Mouse (Mus musculus): ENCODE data around the gene Aunip.

Gene Aunip

DNA sequence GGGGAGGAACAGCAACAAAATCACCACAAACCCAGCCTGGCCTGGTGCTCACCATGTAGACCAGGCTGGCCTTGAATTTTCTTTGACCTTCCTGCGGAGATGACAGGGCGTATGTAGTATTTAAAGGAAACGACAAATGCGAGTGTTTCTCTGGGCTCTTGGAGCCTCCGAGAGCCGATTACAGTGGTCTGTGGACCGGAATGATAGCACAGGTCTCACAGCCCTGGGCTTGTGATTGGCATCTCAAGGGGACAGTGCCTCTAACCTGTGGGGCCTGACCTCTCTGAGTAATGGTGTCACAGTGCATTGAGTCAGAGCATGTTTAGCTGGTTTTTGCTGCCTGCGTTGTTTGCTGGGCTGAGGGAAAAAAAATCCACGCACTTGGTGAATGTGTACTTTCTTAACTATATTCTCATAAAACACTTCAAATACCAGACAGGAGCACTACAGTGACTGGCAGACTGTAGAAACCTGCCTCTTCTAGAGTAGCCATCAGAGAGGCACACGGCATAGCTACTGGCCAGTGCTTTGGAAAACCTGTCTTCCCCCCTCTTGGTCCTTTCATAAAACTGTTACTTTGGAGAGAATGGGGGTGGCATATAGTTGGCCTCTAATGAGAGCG is 3.6 kb downstream of the Aunip start:
- no peak for DNase-seq (ENCODE audit: low read depth, low spot score)

DNA sequence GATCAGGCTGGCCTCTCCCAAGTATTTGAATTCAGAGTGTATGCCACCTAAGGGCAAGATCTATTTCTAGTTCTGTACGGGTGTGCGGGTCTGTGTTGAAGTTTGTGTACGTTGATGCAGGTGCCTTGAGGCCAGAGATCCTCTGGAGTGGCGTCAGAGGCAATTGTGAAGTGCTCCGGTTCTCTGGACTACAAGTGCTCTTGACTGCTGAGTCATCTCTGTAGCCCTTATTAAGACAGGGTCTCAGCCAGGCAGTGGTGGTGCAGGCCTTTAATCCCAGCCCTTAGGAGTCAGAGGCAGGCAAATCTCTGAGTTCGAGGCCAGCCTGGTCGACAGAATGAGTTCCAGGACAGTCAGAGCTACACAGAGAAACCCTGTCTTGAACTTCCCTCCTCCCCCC is 4.8 kb downstream of the Aunip start:
- no peak for DNase-seq (ENCODE audit: low read depth, low spot score)

DNA sequence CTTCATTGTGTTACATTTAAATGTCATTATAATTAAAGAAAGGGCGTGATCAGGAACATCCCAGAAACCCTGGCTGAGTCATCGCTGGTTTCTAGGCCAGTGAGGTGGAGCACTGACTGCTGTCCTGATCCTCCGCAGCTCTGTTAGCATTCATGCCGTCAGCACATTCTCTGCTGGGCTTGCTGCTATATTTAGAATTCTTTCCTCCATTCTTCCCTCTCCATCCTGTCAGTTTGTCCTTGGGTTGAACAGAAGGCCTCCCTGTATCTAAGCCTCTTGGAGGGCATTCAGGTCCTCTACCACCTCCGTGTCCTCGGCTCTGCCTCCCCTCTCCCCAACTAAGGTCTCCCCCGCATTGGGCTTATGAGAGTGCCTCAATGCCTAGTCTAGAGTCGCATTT is 6.2 kb downstream of the Aunip start:
- no peak for DNase-seq (ENCODE audit: low read depth, low spot score)

DNA sequence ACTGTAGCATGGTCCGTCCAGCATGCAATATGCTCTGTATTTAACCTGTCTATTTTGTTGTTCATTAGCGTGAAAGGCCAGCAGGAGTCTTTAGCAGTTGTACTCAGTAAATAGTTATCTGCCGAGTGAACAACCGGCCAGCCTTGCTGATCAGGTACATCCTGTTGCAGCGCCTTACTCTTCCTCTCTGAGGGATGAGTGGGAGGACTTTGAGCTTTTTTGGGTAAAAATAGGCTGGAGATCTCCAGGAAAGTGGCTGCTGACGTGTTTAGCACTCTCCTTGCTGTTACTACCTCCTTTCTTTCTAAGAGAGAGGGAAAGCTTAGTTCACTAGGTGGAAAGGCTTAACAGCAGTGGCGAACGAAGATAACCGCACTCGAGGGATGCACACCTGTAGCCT is 6.9 kb downstream of the Aunip start:
- no peak for DNase-seq (ENCODE audit: low read depth, low spot score)

DNA sequence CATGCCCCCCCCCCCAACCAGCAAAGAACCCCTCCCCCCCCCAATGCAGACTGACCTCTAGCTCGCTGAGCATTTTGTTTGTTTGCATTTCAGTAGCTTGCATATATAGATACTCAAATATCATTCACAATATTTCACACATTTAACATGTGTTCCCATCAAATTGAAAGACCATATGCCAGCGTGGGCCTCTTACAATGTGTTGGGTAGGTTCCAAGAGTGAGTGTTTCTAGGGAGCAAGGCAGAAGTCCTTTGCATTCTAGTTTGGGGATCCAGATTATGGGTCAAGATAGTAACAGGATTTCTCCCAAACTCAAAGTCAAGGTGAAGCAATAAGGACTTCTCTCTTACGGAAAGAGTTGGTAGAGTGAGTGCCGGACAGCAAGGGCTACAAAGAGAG is 7.7 kb downstream of the Aunip start:
- DNase-seq (ENCODE audit: low read depth, low spot score) = no peak

DNA sequence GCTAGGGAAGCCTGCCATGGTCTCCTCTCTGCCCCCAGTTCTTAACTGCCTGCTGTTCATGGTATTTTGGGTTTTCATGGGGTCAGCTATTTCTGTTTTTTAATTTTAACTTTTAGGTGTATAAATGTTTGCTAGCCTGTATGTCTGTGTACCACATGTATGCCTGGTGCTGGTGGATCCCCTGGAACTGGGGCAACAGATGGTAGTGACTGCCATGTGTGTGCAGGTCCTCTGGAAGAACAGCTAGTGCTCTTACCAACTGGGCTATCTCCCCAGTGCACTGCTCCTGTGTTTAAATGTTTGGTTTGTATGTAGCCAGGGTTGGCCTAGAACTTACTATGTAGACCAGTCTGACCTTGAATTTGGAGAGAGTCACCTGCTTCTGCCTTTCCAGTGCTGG is 8.5 kb downstream of the Aunip start:
- DNase-seq (ENCODE audit: low read depth, low spot score) = no peak

DNA sequence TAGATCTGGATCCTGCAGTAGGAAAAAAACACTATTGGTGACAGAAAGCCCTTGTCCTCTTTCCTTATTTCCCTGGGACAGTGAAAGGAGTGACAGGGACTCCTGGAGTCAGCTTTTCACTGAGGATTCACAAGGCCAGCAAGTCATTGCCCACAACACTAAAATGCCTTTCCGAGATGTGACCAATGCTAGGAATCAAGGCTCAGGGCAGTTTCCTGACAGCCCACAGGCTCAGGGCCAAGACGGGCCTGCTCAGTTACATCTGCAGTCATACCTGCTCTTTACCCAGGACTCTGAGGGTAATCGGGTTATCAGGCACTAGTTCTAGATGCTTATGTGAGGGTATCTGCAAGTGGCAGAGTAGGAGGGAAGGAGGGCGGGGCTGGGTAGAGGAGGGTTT is 12.6 kb downstream of the Aunip start:
- DNase-seq (ENCODE audit: low read depth, low spot score) = no peak

DNA sequence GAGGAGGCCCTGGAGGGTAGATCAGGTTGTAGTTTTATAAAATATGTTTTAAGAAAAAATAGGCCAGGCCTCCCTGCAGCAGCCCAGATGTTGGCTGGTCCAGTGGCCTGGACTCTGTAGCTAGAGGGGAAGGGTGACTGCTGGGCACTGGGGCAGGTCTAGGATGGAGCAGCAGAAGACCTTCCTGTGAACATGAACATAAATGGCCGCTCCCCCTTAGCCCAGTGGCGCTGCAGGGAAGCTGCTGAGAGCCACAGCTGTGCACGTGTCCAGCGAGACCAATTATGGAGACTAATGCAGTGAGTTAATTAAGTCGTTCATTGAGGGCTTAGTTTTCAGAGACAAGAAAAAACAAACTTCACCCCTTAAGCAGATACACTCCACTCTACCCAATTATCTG is 15.0 kb downstream of the Aunip start:
- no peak for DNase-seq (ENCODE audit: low read depth, low spot score)

DNA sequence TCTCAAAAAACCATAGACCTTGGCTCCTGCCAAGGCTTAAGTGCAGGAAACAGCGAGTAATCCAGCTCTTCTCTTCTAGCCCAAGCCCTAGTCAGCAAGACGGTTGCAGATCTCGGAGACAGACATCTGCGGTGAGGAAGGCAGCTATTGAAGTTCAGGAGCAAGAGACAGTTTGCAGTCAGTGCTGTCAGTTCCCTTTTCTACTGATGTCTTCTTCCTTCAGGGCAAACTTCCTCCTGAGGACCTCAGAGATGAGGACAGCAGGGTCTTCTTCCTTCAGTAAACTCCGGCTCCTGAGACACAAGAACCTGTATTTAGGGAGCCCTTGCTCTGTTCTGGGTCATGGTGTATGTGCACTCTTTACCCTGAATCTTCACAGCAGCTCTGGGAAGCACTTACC is 15.4 kb downstream of the Aunip start:
- no peak for DNase-seq (ENCODE audit: low read depth, low spot score)

DNA sequence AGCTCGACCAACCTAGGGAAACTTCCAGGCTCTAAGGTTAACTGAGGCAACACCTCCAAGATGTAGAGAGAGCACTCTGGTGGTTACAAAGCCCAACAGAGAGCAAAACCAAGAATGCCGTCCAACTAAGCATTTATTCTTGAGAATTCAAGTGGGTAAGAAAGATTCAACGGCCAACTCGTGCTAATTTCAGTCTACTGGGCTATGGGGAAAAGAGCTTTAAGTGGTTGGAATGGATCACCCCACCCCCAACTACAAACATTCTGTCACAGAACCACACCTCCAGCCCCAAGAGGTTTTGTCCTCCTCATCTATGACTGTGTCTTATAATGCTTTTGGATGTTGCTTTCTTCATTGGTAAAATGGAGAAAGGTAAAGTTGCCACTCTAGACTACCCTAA is 22.1 kb downstream of the Aunip start:
- DNase-seq (ENCODE audit: low read depth, low spot score) = no peak

DNA sequence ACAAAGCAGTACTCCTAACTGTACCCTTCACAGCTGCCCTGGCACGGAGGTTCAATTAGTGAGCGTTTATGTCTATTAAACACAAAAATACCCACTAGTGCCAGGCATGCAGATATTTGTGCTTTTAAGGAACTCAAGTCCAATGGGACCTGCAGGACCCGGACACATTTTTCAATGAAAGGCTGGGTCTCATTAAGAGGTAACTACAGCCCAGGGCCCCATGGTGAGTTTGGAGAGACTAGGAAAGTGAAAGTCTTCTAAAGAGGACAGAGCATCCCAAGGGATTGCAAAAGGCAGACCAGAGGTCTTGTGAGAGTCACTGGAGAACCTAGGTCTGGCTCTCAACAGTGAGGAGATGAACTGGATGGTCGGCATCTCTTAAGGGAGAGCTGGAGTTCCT is 22.6 kb downstream of the Aunip start:
- DNase-seq (ENCODE audit: low read depth, low spot score) = no peak

DNA sequence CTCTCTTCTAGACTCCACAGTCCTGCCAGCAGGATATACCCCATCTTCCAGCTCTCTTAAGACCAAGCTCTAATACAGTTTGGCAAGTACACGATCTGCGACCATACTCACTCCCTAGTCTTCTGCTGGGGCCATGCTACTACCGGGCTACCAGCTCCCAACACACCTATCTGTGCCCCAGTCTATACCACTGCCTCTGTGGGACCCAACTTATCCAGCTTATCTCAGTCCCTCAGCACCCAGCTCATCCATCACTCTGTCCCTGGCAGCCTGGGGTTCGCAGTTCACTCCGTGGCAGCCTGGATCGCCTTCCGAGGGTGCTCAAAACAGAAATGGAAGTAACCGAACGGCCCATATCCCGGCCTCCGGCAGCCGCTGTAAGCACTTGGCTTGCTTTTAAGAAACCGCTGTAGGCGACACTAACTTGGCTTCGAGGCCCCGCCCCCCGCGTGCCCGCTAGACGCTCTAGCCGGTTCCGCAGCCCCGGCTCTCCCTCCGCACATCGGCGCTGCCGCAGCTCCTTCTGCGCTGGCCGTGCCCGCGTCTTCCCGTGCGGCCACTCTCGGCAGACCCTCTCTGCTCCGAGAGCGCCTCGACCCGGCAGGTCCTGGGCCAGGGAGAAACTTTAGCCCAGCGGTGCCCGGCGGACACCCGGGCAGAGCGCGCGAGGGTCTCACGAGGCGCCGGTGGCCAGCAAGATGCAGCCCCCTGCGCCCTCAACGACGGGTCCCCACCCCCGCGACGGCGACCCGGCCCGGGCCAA is 23.5 kb downstream of the Aunip start:
- no peak for DNase-seq (ENCODE audit: low read depth, low spot score)

DNA sequence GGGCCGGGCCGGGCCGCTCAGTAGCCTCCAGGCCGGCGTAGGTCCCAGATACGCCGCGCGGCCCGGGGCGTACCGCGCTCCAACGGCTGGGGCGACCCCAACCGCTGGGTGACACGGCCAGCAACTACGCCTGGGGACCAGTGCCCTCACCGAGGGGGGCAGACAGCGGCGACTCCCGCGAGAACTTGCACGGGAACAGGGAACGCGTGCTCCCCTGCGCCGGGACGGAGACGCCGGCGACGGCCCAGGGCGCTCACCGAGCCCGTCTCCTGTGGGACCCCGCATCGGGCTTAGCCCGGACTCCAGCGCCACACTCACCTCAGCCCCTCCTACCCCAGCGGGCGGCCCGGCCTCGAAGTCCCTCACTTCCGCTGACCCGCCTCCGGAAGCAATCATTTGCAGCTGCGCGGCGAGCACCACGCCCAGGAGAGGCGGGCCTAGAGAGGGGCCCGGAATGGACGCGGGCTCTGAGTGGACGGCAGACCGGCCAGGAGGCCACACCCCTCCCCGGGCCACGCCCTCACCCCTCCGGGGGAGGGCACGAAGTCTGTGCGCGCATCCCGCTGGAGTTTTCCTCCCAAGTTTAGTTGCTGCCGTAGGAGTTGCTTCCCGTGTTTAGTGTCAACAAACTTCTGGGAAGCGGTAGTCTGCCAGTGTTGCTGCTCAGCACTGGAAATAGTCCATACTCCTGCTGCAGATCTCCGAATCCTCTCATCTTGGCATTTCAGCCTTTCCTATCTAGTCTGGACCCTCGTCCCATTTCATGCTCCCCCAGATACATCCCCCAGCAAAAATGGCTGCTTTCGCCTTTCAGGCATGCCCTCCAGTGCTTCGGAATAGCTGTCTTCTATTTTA is 24.4 kb downstream of the Aunip start, which contains the start of gene Mtfr1l:
TSS of gene Mtfr1l (minus strand) at position 456 of the 855 bp plus-strand sequence.
- DNase-seq (ENCODE audit: low read depth, low spot score) = peak; percentile 94

DNA sequence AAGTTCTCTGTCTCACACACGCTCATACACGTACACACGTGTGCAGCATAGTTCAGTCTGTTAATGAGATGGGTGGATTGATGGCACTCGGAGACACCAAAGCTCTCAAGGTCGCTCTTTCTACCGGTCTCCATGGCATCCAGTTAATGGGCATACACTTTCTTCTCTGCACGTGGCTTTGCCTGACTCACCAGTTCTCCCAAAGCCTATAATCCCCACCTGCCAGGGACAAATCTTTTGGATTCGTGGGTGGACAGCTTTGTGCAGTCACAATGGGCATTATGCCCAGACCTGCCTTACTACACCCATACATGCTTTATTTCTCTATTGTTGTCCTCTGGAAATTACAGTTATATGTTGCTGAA is 25.0 kb downstream of the Aunip start:
- DNase-seq (ENCODE audit: low read depth, low spot score) = no peak

DNA sequence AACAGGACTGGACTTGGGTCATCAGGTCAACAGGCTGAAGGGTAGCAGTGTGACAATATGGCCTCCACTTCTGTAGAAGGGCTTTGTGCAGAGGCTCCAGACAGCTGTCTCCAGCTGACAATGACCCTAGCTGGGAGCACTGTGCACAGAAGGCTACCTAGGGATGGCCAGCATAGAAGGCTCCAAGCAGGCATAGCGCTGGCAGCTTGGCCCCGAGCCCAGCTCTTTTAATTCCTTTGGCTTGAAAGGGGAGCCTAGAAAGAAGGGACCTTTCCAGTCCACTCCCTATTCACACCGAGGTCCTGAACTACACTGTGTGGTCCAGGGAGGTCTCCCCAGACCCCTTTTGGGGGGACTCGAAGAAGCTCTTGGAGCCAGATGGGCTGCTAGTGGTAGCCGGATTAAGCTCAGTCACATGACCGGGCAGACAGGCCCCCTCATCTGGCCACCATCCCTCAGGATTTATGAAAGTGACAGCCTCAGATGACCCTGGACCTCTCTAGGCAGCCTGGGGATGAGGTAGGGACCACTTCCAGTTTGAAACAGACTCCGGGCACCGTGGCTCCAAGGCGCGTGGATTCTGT is 28.3 kb downstream of the Aunip start:
- no peak for DNase-seq (ENCODE audit: low read depth, low spot score)

DNA sequence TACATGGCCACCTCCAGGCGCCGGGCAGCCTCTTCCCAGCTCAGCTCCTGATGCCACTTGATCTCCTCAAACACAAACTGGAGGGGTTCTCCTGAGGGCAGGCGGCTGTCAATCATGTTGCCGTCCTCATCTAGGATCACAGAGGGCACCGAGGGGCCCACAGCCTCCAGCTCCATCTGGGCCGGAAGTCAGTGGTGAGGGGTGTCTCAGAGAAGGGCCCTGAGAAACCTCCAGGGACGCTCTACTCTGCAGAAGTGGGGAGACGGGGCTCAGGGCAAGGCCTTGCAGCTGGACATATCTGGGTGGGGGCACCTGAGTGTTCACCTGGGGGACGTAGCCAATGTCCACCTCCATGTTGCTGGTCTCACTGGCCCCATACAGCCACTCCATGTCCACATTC is 31.9 kb downstream of the Aunip start:
- DNase-seq (ENCODE audit: low read depth, low spot score) = no peak

DNA sequence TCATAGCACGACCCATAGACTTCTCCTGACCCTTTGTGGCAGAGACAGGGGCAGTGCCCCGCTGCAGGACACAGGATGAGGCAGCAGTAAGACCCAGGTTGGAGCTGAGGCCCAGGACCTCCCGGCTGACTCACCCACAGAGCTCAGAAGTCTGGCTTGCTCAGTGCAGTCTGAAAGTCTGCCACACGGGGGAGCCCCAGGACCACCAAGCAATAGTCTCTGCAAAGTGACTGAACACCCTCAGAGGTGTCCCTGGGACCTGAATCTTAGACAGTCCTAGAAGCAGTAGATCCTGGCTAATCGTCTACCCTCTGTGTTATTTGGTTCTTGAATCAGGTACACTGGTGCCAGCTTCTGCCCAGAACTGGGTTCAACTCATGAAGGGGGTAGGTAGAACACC is 32.5 kb downstream of the Aunip start:
- DNase-seq (ENCODE audit: low read depth, low spot score) = peak; percentile 49

DNA sequence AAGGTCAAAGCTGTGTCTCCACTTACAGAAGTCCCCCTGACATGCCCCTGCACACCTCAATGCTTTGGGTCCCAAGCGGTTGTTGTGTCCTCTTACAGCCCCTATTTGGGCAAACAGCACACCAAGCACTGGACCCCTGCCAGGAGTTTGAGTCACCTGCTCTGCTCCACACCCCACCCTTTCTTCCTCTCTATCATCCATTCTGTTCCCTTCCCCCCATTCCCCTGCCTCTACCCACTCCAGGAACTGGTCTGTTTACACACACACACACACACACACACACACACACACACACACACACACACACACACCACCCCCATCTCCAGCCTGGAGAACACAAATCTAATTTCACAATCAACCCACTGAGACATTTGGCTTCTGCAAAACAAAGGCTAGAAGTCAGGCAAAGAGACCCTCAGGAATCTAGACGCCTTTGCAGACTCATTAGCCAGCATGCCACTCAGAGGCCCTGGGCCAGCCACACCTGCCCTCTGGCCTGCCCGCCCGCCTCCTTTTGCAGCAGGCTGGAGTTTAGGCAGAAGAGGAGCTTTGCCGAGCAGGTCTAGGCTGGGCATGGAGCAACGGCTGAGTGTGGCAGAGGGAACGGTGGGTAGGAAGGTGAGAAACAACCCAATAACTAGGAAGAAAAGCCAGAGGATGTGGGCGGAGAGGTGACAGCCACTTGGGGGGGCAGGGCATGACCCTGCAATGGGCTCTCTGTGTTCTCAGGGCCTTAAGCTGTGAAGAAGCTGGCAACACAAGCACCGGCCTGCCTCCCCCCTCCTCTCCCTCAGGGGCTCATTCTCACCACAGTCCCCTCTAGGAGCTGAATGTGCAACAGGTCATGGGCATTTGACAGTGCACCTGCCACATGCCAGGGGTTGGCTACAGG is 36.3 kb downstream of the Aunip start:
- DNase-seq (ENCODE audit: low read depth, low spot score) = no peak

DNA sequence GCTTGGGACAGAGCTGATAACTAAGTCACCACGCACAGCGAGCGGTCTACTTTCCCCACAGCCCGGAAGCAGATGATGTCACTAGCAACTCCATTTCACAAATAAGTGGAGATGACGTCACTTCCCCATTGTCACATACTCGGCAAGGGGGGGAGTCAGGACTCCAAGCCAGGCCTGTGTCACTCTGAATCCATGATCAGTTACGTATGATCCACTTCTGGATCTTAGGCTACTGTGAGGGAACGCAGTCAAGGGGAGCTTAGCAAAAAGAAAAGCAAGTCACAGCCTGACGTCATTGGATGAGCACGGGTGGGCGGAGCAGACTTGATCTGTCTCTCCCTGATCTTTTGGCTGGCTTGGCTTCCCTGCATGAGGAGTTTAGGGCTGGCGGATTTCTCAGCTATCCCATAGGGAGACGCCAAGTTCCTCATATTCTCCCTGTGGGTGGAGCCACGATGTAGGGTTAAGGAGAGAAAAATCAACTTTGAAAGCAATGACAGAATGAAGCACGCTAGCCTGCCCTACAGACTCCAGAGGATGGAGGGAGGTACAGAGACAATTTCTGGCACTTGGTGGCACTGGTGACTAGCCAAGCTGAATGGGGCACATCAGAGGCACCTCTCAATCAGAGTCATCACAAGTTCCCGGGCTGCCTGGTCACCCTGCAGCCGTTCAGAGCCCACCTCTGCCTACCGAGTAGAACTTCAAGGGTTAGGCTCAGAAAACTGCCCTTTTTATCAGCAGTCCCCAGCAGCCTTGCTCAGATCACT is 37.6 kb downstream of the Aunip start:
- no peak for DNase-seq (ENCODE audit: low read depth, low spot score)

DNA sequence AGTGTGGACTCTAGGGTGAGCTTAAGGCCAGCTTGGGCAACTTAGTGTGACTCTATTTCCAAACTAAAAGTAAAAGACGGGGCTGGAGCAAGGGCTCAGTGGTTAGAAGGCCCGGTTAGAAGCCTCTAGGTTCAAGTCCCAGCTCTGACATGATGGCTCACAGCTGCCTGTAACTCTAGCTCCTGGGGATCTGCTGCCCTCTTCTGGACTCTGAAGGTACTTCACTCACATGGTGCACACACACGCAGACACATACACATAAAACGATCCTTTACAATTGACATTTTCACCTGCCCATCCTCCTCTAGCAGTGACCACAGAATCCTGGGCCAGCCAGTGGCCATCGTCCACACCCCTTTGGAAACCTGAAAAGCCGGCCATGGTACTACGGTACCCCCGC is 39.1 kb downstream of the Aunip start:
- DNase-seq (ENCODE audit: low read depth, low spot score) = no peak

All from WW6 (cell line).